Mouse (Mus musculus) gastrocnemius, adult 8-10 months (tissue): ENCODE measurements at regions not wholly inside any gene's neighbourhood (a gene's known extent, or its start where the extent isn't known, plus 50 kb on each side); places are given as distances from the start of the nearest gene placed in this dataset.
"Not testable (repeated sequence)": the region's sequence is repeated elsewhere in the genome, so short reads cannot be mapped to it uniquely, and the experiment has no call there.

ENCODE experiments used
- DNase-seq, 2 experiments: peaks; one replicate each; pipeline ENCODE4 v3.0.0; 2022; ENCODE audit warnings: low spot score in 2 of 2

DNA sequence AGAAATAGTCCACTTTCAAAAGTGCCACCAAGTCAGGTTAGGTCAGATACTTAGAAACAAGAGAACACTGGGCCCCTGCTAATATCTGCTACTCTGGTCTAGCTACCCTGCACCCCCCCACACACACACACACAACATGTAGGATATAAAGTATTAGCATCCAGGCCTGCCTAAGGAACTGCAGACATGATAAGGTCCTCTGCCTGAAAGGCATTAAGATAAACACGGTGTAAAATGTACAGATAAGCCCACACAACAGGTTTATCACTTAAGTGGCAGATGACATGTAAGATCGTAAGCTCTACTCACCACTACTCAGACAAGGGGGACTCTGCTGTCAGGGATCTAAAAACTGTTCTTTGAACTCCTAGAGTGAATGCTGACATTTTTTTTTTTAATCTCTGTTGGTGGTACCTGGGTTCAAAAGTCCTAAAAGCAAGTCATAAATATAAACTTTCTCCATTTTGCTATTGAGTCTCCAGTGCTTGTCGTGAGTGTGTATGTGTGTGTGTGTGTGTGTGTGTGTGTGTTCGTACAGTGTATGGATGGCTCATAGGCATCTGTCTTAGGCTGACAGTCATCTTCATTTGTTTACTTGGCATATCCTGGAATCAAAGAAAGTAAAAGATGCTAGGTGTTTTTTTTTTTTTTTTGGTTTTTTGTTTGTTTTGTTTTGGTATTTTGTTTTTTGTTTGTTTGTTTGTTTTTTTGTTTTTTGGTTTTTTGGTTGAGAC lies 52.2 kb downstream of the Gm9817 start:
- no peak for DNase-seq

DNA sequence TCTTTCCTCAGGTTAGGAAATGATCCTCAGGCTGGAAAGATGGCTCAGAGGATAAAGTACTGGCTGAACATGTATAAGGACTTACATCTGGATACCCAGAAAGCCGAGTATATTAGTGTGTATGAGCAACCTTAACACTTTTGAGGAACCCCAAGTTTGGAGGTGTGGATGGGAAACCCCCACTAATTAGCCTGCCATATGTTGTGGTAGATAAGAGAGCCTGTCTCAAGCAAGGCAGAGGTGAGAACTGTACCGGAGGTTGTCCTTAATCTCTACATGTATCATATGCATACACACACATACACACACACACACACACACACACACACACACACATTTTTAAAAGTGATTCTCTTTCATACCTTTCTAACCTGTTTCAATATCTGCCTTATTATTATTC lies 62.1 kb downstream of the Gm9817 start:
- DNase-seq, result no peak

DNA sequence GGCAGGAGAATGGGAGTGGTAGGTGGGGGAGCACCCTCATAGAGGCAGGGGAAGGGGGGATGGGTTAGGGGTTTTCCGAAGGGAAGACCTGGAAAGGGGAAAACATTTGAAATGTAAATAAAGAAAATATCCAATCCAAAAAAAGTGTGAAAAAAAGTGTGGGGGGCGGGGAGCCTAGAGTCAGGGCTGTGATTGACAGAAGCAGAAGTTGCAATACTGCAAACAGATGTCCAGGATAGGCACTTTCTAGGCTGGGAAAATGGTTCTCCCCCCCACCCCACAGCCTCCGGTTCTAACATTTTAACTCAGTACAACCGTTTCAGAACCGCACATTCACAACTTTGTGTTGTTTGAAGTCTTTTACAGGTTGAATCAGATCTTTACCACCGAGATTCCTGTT lies 66.6 kb downstream of the Gm9817 start:
- no peak for DNase-seq

DNA sequence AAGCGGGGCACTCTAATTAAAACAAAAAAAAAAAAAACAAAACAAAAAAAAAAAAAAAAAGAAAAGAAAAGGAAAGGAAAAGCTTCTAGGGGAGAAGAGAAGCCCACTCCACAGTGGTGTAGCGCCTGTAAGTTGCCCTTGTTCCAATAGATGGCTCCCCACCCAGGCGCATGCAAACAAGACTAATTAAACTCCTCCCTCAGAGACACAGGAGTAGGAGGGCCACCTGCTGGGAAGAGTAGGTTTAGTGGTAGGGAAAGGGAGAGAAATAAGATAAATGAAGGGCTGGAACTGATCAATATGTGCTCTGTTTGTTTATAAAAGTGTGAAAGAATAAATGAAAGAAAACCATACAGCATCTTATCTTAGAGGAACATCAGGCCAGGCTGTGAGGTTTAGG lies 77.7 kb downstream of the Gm9817 start:
- no peak for DNase-seq

DNA sequence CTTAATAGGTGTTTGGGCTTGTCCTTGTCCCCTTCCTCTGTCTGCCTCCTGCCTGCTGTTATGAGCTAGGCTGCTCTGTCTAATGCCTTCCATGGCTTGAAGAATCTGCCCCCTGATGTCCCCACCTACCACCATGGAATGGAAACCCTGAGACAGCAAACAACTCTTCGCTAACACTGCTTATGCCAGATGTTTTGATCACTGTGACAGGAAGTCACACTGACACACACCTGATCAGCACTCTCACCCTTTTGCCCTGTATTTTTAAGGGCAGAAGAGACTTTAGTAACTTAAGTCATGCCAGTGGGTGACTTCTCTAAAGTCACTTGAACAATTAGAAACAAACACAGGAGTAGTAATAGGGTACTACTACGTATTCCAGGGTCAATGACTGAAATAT lies 78.5 kb downstream of the Gm9817 start:
- DNase-seq, result no peak

DNA sequence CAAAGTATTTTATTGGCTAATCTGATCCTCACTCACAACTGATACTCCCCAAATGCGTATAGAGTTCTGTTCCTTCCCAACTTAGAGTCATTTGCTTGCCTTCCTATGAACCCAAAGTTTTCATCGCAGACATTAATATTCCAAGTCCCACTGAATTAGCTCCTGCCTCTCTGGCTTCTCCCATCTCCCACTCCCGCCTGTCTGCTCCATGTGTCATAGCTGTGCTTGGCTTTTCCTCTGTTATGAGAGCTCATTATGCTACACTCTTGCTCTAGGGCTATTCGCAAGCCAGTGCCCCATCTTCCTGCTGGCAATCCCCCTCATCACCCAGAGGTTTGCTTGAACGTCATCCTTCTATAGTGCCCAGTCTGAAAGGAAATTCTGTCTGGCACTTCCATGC lies 81.8 kb downstream of the Gm9817 start:
- no peak for DNase-seq

DNA sequence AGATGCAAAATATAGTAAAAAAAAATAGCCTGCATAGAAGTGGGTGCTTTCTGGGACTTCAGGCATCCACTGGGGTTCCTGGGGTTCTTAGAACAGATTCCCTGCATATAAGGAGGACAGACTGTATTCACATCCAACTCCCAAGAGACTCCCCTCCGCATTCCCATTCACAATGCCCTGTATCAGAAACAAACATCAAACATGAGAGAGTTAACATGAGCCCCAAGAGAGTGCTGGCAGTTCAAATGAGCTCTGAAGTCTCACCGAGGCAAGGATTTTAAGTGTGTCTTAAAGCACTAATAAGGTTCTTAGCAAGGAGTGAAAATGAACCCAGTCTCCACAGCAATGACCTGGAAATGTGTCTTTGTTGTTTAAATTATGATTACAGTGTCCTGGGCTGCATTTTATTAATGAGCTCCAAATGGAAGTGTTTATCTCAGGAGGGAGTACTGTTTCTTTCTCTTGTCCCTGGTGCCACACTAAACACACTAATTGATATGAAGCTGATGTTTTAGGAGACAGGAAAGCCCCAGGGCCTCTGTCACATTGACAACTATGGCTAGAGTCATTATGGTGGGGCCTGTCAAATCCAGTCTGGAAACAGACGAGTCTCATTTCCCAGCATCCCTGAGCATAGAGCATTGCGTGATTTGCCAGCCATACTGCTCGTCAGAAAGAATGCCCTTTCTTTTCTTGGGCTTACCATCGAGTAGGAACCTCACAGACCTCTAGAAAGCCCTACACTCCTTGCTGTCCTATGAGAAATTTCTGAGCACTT lies 85.7 kb downstream of the Gm9817 start:
- no peak for DNase-seq

DNA sequence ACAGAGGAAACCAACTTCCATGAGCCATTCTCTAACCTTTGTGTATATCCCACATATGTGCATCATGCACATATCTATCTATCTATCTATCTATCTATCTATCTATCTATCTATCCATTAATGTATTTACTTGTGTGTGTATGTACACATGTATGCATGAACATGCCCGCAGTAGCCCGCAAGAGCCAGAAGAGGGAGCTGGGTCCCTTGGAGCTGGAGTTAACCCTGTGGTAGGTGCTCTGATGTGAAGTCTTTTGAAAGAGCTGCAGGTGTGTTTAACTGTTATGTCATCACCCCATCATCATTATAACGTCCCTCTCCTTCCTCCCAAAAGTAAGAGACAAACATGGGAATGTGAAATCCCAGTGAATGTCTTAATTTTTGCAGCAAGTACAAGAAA lies 86.7 kb downstream of the Gm9817 start:
- DNase-seq, result no peak

DNA sequence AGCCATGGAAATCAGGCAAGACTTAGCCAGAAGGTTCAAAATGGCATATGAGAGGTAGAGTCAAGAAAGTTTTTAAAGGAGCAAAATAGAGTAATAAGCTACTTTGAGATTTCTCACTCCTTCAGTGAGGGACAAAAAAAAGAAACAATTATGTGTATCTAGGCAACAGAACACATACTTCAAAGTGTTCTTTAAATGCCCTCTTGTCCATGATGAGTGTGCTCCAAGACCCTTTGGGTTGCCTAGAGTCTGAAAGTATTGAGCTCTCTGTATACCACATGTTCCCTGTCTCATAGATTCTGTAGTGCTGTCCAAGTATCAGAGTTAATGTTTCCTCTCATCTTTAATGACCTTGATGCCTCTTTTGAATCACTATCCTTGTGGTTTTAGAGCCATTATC lies 91.2 kb downstream of the Gm9817 start:
- DNase-seq, result no peak

DNA sequence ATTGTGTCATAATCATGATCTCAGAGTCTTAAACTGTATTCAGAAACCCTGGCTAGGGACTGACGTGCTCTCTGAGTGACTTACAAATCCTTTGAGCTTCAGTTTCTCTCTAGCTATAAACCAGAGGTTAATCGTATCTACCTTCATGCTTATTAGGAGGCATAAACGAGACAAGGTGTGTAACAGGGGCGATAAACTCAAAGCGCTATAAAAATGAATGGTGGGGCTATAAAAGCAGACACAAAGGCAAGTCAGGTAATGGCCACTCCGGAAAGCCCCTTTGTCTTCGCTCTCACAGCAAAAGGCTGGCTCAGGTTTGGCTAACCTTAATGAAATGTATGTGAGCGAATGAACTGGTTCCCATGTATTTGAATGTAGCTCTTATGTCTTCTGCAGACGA lies 94.6 kb downstream of the Gm9817 start:
- no peak for DNase-seq

DNA sequence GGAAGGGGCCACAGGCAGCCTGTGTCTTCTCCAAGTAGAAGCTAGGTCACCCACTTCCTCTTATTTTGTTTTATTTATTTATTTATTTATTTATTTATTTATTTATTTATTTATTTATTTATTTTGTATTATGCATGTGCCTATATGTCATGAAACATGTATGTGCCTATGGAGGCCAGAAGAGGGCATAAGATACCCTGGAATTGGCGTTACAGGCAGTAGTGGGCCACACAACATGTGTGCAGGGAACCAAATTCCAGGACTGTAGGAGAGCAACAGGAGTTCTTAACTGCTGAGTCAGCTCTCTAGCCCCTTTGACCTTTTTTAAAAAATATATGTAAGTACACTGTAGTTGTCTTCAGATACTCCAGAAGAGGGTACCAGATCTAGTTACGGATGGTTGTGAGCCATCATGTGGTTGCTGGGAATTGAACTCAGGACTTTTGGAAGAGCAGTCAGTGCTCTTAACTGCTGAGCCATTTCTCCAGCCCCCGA lies 97.3 kb downstream of the Gm9817 start:
- not testable (repeated sequence) for DNase-seq

DNA sequence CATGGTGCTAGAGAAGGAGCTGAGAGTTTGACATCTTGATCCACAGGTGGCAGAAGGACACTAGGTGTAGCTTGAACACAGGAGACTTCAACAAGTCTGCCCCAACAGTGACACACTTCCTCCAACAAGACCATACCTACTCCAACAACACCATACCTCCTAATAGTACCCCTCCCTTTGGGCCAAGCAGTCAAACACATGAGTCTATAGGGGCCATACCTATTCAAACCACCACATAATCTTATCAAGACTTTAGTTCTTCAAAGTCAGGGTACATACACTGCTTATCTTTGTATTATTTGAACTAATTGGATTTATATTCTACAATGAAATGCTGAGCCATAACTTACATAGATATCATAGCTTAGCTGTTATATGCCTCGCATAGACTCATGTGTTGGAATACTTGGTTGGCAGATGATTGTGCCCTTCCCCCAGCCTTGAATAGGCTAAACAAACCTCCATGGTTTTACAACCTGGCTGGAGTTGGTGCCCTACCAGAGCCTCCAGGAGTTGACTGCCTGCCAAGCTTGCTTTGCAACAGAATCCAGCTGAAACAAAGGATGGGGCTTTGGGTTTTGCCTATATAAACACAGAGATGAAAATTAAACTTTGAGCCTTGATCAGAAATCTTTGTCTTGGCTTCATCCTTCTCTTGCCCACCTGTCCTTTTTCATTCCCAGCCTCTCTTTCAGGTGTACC lies 103.2 kb downstream of the Gm9817 start:
- DNase-seq, result no peak

DNA sequence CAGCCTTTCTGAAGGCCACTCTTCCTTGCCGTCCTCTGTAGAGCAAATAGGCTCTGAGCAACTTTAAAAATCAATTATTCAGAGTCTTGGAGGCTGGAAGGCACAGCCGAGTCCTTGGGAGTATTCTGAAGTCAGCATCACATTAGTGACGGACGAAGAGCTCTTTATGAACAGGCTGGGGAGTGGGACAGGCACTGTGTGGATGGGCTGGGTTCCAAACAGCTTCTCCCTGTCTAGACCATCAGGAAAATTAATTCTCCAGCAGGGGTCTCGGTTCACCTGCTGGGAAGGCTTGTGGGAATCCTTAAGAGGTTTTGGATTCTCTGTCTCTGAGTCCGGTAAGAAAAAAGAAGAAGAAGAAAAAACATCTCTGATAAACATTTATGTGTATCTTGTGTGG lies 110.9 kb downstream of the Gm9817 start:
- DNase-seq, result no peak

DNA sequence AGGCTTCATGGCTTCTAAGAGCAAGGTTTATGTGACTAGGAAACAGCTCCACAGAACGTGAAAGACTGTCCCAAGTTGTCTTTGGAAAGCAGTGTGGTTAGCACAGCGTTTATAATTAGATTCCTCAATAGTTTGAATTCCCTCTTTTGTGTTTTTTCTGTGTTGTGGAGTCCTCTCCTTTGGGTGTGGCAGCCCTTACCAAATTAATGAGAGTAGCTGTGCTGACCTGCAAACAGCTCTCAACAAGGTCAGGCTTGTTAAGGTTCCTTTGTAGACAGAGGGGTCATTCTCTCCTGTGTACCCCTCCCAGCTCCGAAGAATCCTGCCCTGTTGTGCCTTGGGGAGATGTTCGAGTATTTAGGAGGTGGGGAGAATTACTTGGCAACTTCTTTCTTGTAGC lies 111.7 kb downstream of the Gm9817 start:
- DNase-seq, result no peak

DNA sequence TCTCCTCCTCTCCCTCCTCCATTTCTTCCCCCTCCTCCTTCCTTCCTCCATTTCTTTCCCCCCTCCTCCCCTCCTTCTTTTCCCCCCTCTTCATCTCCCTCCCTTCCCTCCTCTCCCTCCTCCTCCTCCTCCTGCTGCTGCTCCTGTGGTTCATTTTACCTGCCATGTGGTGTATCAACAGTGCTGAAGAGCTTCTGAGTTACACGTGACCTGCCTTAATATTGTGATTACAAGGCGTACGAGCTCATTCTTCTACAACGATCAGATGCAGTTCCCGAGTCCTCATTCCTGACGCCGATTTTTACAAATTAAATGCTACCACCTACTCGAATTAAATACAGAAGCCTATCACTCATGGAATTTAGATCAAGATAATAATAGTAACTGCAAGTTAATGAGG lies 113.6 kb downstream of the Gm9817 start:
- no peak for DNase-seq

DNA sequence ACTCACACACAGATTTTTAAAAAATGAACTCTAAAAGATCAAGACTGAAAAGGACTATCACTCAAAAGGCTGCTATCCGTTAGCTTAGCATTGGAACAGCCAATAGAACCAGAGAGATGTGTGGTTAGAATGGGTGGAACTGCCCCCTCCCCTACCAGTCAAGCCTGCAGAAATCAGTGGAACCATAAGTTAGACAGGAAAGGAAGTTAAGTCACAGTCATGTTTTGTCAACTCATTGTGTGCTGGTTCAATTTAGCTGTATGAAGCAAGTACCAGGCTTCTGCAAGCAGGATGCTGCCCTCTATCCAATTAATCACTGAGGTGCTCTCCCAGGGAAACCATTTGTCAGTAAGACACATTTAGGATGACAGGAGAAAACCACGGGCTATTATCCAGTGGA lies 117.1 kb downstream of the Gm9817 start:
- DNase-seq, result no peak

DNA sequence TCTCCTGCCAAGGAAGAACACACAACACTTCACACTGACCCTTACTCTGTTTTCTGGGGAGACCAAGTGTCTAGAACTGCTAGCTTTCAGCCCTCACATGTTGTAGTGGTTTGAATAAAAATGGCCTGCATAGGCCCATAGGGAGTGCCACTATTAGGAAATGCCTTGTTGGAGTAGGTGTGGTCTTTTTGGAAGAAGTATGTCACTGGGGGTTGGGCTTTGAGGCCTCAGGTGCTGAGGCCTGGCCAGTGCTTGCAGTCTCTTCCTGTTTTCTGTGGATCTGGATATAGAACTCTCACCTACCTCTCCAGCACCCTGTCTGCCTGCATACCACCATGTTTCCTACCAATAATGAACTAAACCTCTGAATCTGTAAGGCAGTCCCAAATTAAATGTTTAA lies 117.9 kb downstream of the Gm9817 start:
- no peak for DNase-seq

DNA sequence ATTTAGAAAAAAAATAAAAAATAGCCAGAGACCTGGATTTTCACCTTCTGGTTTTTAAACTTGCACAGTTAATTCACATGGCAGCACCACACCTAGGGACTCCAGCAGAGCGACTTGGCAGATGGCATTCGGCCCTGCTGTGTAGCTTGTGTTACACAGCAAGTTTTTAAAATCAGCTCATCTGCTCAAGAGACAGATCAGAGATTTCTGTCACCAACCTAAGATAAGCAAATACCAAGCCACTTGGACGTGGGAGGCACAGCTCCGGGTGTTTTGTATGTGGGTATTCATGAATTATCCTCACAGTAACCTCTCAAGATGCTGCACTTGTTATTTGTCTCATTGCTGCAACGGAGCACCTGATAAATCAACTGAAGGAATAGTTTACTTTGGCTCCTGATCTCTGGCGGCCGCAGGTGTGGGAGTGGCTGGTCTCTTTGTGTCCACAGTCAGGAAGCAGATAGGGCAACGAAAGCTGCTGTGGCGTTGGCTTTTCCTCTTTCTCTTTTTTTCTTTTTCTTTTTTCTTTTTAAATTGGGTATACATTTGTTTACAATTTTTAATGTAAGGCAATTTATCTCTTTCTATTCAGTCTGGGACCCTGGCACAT lies 122.1 kb downstream of the Gm9817 start:
- no peak for DNase-seq

DNA sequence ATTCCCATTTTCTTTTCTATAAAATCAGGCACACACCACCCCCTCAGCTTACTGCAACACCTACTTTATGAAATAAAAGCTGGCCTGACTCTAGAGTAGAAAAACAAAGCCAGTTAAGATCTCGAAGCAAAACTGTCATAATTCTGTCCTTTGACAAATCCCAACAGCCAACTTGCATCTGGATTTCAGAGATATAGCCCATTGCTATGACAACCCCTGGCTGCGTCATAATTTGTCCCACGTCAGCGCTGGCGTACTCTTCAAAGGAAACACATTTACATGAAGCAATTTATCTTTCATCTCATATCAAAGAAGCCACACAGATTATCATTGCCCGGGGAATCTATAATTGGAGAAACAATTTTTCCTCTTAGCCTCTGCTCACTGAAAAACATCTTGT lies 126.4 kb downstream of the Gm9817 start:
- no peak for DNase-seq

DNA sequence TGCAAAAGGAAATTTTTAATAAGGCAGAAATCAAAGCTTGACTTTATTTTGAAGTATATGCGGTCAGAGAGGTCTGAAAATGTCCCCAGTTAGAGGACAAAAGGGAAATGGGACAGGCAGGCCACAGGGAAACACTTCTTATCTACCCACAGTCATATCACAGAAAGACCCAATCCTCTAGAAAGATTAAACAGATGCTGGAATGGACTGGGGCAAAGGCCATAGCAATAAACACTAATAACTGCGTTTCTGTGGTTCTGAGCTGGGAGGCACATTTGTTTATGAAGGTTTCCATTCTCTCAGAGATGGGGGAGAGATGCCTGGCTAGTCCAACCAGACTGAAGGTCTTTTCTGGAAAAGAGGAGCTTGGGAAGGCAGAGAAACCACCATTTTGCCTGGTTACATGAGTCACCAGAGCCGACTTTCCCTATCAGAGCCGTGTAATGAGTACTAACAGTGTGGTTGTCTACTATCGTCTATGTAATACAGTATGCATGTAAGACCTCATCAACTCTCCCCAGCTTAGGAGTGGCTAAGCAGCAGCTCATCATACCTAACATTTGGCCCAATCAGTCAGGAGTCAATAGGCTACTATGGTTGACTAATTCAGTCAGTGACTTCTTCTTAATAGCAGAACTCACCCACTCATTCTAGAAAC lies 130.2 kb downstream of the Gm9817 start:
- no peak for DNase-seq

DNA sequence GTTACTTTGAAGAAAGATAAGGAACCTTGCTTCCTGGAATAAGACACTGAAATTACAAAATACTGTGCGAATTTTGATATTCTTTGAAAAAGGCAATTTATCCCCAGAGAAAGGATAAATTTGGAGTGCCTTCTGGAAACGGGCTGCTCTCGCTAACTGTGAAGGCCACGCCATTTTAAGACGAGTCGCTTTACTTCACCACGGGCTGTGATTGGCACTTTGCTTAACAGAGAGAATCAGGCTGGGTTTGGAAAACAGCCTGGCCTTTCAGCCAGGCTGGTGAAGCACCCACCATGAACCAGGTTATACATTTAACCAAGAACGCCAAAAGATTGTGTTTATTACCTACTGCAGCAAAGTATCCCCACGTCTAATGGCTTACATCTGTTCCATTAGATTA lies 132.7 kb downstream of the Gm9817 start:
- no peak for DNase-seq
